Mouse (Mus musculus) left cerebral cortex, adult 18-20 months (tissue): ENCODE measurements around the gene Xlr5a. TPM values are rescaled to one million over a fixed set of nuclear protein-coding genes. Genes with fewer than 3 reads are reported as not detected.
"Not testable (repeated sequence)": the region's sequence is repeated elsewhere in the genome, so short reads cannot be mapped to it uniquely, and the experiment has no call there.

Experiments used
- DNase-seq, 2 experiments: peaks; one replicate each; pipeline ENCODE4 v3.0.0; 2021 to 2022; ENCODE audit warnings: low spot score in 2 of 2, mixed read lengths in 1 of 2
- total RNA-seq, 2 experiments: library from RNA; stranded (reverse); gene quantifications; 2 replicates each; pipeline ENCODE4 v1.2.3; 2021

Xlr5a gene
- total RNA-seq, 2 experiments from 2014 or later = not detected

DNA sequence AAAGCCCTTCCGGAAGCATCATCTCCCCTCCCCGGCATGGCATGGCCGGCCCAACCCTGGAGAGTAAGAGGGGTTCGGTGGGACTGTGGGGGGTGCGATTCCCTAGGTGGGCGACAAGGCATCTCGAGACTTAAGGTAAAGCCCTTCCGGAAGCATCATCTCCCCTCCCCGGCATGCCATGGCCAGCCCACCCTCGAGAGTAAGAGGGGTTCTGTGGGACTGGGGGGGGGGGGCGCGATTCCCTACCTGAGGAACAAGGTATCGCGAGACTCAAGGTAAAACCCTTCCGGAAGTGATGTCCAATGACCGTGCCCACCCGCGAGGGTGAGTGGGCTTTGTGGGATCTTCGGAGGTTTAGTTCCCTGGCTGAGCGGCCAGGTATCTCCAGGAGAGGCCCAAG lies 144.3 kb downstream of the Xlr5a start, which contains the start of gene Xlr5b:
Gene Xlr5b, plus strand, starts transcription at position 301 of the 400 bp plus-strand sequence.
- not testable (repeated sequence) for DNase-seq

DNA sequence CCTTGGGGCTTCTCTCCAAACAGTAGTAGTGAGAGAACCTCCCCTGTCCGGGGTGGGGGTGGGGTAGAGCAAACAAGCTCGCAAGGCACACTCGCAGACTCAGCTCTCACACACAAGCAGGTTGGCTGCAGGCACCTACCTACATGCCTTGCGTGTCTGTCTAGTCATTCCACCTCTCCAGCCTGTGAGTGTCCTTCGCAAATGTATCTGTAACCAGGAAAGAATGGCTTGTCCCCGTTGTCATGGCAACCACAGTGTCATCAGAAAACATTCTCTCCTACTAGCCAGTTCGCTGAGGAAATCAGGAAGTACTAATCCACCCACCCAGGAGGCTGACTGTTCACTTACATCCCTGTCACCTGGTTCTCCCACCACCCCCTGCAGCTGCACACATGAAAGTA lies 149.6 kb downstream of the Xlr5a start:
- DNase-seq = not testable (repeated sequence)

GRCm38 (mm10) chrX:73122859-73123829 lies 169.6 kb downstream of the Xlr5a start:
- not testable (repeated sequence) for DNase-seq

DNA sequence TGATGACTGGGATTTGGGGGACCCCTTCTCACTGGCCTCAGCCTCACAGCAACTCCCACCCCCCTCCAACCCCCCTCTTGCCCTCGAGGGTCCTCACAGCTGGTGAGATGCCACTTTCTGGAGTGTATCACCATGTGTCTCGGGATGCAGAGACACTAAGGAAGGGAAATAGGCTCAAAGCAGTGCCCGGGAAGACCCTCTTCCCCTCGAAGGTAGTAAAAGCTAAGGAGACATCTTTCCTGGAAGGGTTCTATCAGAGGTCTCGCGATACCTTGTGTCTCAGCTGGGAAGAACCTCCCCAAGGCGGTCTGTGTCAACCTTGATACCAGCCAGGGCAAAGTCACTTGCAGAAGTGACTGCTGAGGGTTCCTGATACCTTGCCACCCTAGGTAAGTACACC lies 176.0 kb downstream of the Xlr5a start, which contains the start of gene Gm14685:
Gene Gm14685, plus strand, starts transcription at position 301 of the 400 bp plus-strand sequence.
- DNase-seq = not testable (repeated sequence)

DNA sequence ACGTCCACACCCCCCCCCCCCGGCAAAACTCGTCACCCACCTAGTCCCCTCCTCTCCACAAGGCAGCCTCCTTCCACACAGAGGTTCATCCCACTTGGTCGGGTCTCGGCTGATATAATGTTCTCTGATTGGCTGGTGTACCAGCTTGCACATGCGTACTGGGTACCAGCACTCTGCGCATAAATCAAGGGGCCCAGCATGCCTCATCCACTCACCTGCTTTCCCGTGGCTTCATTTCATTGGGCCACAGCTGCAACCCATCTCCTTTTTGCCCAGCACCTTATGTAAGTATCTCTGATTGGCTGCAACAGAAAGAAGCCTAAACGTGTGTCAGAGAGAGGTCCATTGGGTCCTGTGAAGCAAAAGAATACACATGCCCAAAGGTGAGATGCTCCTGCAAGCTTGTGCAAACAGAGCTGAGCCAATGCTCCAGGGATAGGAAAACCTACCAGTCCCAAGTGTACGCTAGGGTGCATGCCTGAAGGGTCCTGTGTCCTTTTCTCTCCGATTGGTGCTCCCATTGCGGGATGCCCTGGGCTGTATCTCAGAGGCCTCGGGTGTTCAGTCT lies 195.8 kb downstream of the Xlr5a start, which contains the start of gene Xlr3a:
Gene Xlr3a, minus strand, starts transcription at position 155 of the 568 bp plus-strand sequence.
- peak in 1 of 2 experiments; percentile 1 for DNase-seq

DNA sequence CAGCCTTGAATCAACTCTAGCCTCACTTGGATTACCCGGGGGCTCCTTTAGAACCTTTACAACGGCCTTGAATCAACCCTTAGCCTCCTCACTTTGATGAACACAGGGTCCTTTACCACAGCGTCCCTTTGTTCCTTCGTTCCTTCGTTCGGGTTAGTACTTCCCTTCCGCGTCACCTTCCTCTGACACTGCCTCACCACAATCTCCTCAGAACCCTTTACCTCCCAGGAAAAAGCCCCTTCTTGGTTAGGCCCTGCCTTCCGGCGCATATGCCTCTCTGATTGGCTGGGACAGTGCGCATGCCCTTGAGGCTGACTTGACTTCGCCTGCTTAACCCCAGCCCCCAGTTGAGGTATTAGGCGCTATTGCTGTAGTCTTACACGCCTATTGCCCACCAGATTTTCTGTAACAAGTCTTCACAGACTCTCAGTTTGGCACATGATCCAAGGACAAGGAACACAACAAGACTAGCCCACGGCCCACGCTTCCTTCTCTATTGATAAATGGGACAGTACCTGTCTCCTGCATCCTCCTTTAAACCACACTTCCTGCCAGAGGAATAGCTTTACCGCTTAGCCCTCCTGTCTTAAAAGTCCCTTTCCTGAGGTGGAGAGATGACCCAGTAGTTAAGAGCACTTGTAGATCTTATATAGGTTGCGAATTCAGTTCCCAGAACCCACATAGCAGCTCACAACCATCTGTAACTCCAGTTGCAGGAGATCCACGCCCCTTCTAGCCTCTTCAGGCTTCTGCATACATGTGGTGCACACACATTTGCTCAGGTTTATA lies 210.3 kb downstream of the Xlr5a start, which contains the start of gene Xlr4a:
Gene Xlr4a, minus strand, starts transcription at position 212 of the 789 bp plus-strand sequence.
- DNase-seq = not testable (repeated sequence)

GRCm38 (mm10) chrX:73066765-73067312 lies 225.9 kb downstream of the Xlr5a start:
- DNase-seq = not testable (repeated sequence)

- peak in 1 of 2 experiments; percentile 3 for DNase-seq
Measured at GRCm38 (mm10) chrX:73064415-73064793, 228.4 kb downstream of the Xlr5a start, which contains the start of gene Pnma3. Gene Pnma3 (plus strand): TSS chrX:73064787.

- DNase-seq = peak; percentile 14 to 30
Measured at GRCm38 (mm10) chrX:73063512-73064414, 229.0 kb downstream of the Xlr5a start.

GRCm38 (mm10) chrX:73062323-73062722 lies 230.5 kb downstream of the Xlr5a start:
- DNase-seq = no peak

GRCm38 (mm10) chrX:73061528-73061927 lies 231.2 kb downstream of the Xlr5a start:
- DNase-seq = no peak

Other genes with a start within 250 kb of the Xlr5a start
- gene Pnma3, start 228.2 kb downstream of the Xlr5a start, total RNA-seq = 10 to 100 TPM; 15.5 to 15.9 TPM
- gene Xlr4a, start 210.5 kb downstream of the Xlr5a start, total RNA-seq = not detected
- 1 to 10 TPM in 1 of 2 experiments, not detected in 1; 3.6 TPM for gene Xlr3a, start 195.9 kb downstream of the Xlr5a start, total RNA-seq
- gene Gm14685, start 175.9 kb downstream of the Xlr5a start, total RNA-seq = 1 to 10 TPM in 1 of 2 experiments, under 1 TPM in 1; 0.94 to 2.3 TPM
- not detected for gene Xlr5b, start 144.2 kb downstream of the Xlr5a start, total RNA-seq
- under 1 TPM in 1 of 2 experiments, not detected in 1; 0.89 TPM for gene DXBay18, start 143.5 kb downstream of the Xlr5a start, total RNA-seq
- not detected for gene Spin2d, start 116.0 kb downstream of the Xlr5a start, total RNA-seq
- 1 to 10 TPM; 4.4 to 9.2 TPM for gene Xlr3b, start 100.8 kb downstream of the Xlr5a start, total RNA-seq
- gene Xlr4b, start 78.6 kb downstream of the Xlr5a start, total RNA-seq = under 1 TPM in 1 of 2 experiments, not detected in 1; 0.95 TPM
- 10 to 100 TPM; 16.3 to 19.0 TPM for gene F8a, start 64.7 kb downstream of the Xlr5a start, total RNA-seq
- gene Xlr4c, start 49.8 kb downstream of the Xlr5a start, total RNA-seq = not detected
- not detected for gene Xlr3c, start 27.6 kb downstream of the Xlr5a start, total RNA-seq
- not detected for gene Xlr5c, start within 50 bp of the Xlr5a start, total RNA-seq
- not detected for gene Gm45015, start 43.9 kb upstream of the Xlr5a start, total RNA-seq
- gene Zfp275, start 49.6 kb upstream of the Xlr5a start, total RNA-seq = 10 to 100 TPM; 16.0 to 20.2 TPM
- gene Gm18336, start 105.8 kb upstream of the Xlr5a start, total RNA-seq = not detected
- 1 to 10 TPM; 1.5 to 2.8 TPM for gene Zfp92, start 118.1 kb upstream of the Xlr5a start, total RNA-seq
- gene Trex2, start 142.4 kb upstream of the Xlr5a start, total RNA-seq = not detected
- gene Haus7, start 166.1 kb upstream of the Xlr5a start, total RNA-seq = 10 to 100 TPM; 10.8 to 11.2 TPM
- 10 to 100 TPM; 17.4 to 18.5 TPM for gene Bgn, start 190.6 kb upstream of the Xlr5a start, total RNA-seq
- gene Atp2b3, start 210.1 kb upstream of the Xlr5a start, total RNA-seq = 10 to 100 TPM; 92.3 to 95.5 TPM